Mouse (Mus musculus): ENCODE results near the gene P4ha1.

P4ha1 gene

GRCm38 (mm10) chr10:59322271-59322670 lies 825 bp upstream of the P4ha1 start:
- DNase-seq (ENCODE audit: inconsistent age in 2 of 2, low spot score in 1 of 2): peak in 1 of 2 experiments; percentile 35

- DNase-seq (ENCODE audit: inconsistent age in 2 of 2, low spot score in 1 of 2): peak in 1 of 2 experiments; percentile 64
Measured at GRCm38 (mm10) chr10:59323488-59324161, 529 bp downstream of the P4ha1 start.

- DNase-seq (ENCODE audit: inconsistent age in 2 of 2, low spot score in 1 of 2): no peak
Measured at GRCm38 (mm10) chr10:59324311-59325165, 1.4 kb downstream of the P4ha1 start.

GRCm38 (mm10) chr10:59326612-59327315 lies 3.7 kb downstream of the P4ha1 start:
- no peak for DNase-seq (ENCODE audit: inconsistent age in 2 of 2, low spot score in 1 of 2)

GRCm38 (mm10) chr10:59327316-59327710 lies 4.2 kb downstream of the P4ha1 start:
- DNase-seq (ENCODE audit: inconsistent age in 2 of 2, low spot score in 1 of 2): no peak

GRCm38 (mm10) chr10:59331546-59332256 lies 8.6 kb downstream of the P4ha1 start:
- peak in 1 of 2 experiments; percentile 74 for DNase-seq (ENCODE audit: inconsistent age in 2 of 2, low spot score in 1 of 2)

GRCm38 (mm10) chr10:59333400-59333799 lies 10.3 kb downstream of the P4ha1 start:
- DNase-seq (ENCODE audit: inconsistent age in 2 of 2, low spot score in 1 of 2): no peak

- DNase-seq (ENCODE audit: inconsistent age in 2 of 2, low spot score in 1 of 2): peak in 1 of 2 experiments; percentile 69
Measured at GRCm38 (mm10) chr10:59334899-59335798, 12.1 kb downstream of the P4ha1 start.

GRCm38 (mm10) chr10:59336124-59336523 lies 13.0 kb downstream of the P4ha1 start:
- DNase-seq (ENCODE audit: inconsistent age in 2 of 2, low spot score in 1 of 2): peak in 1 of 2 experiments; percentile 48

- no peak for DNase-seq (ENCODE audit: inconsistent age in 2 of 2, low spot score in 1 of 2)
Measured at GRCm38 (mm10) chr10:59346560-59346959, 23.5 kb downstream of the P4ha1 start.

GRCm38 (mm10) chr10:59348200-59348599 lies 25.1 kb downstream of the P4ha1 start:
- DNase-seq (ENCODE audit: inconsistent age in 2 of 2, low spot score in 1 of 2): no peak

- DNase-seq (ENCODE audit: inconsistent age in 2 of 2, low spot score in 1 of 2): no peak
Measured at GRCm38 (mm10) chr10:59349536-59349935, 26.4 kb downstream of the P4ha1 start.

GRCm38 (mm10) chr10:59353065-59353464 lies 30.0 kb downstream of the P4ha1 start:
- no peak for DNase-seq (ENCODE audit: inconsistent age in 2 of 2, low spot score in 1 of 2)

- DNase-seq (ENCODE audit: inconsistent age in 2 of 2, low spot score in 1 of 2): no peak
Measured at GRCm38 (mm10) chr10:59354120-59354519, 31.0 kb downstream of the P4ha1 start.

- DNase-seq (ENCODE audit: inconsistent age in 2 of 2, low spot score in 1 of 2): no peak
Measured at GRCm38 (mm10) chr10:59355020-59355419, 31.9 kb downstream of the P4ha1 start.

- no peak for DNase-seq (ENCODE audit: inconsistent age in 2 of 2, low spot score in 1 of 2)
Measured at GRCm38 (mm10) chr10:59358744-59359143, 35.6 kb downstream of the P4ha1 start.

GRCm38 (mm10) chr10:59363208-59363607 lies 40.1 kb downstream of the P4ha1 start:
- no peak for DNase-seq (ENCODE audit: inconsistent age in 2 of 2, low spot score in 1 of 2)

GRCm38 (mm10) chr10:59364551-59364950 lies 41.5 kb downstream of the P4ha1 start:
- no peak for DNase-seq (ENCODE audit: inconsistent age in 2 of 2, low spot score in 1 of 2)

GRCm38 (mm10) chr10:59365804-59366589 lies 42.9 kb downstream of the P4ha1 start:
- DNase-seq (ENCODE audit: inconsistent age in 2 of 2, low spot score in 1 of 2): no peak

Measured in adrenal gland, adult (tissue).